Mouse (Mus musculus) MEL (cell line): ENCODE measurements around the gene Npas3.

Source experiments
- CTCF ChIP-seq, 3 experiments: IDR thresholded peaks in 2 of 3; conservative IDR thresholded peaks in 1 of 3; 2 replicates each; pipeline ENCODE4 v1.5.1; 2011 to 2012; ENCODE audit warnings: low read length in 3 of 3, low read depth in 2 of 3, mild to moderate bottlenecking in 2 of 3, improper control_type of control experiment in 1 of 3, inconsistent platforms in 1 of 3, mixed read lengths in 1 of 3, moderate library complexity in 1 of 3; ENCODE audit not compliant: control insufficient read depth in 1 of 3, insufficient read depth in 1 of 3, poor library complexity in 1 of 3, severe bottlenecking in 1 of 3
- POLR2A ChIP-seq, 2 experiments: IDR thresholded peaks; 2 replicates each; pipeline ENCODE4 v1.6.1; 2011 to 2012; ENCODE audit warnings: low read length in 2 of 2, mild to moderate bottlenecking in 2 of 2, control low read depth in 1 of 2, improper control_type of control experiment in 1 of 2, low read depth in 1 of 2, moderate library complexity in 1 of 2; ENCODE audit not compliant: control insufficient read depth in 1 of 2, insufficient read depth in 1 of 2, poor library complexity in 1 of 2
- TBP ChIP-seq: IDR thresholded peaks from 2 replicates; pipeline ENCODE4 v1.8.0; 2011; ENCODE audit warnings: low read depth, low read length, improper control_type of control experiment
- UBTF ChIP-seq: IDR thresholded peaks from 2 replicates; pipeline ENCODE4 v1.6.1; 2012; ENCODE audit warnings: low read depth, mild to moderate bottlenecking, inconsistent platforms, low read length, improper control_type of control experiment, moderate library complexity, borderline replicate concordance; ENCODE audit not compliant: insufficient read depth

- TF ChIP-seq UBTF (no peak), TBP (no peak), POLR2A (IDR thresholded peaks at IDR 0.05; ENCODE audit: control insufficient read depth in 1 of 2, insufficient read depth in 1 of 2, low read depth in 1 of 2, low read length in 2 of 2, poor library complexity in 1 of 2) (no peak), CTCF (IDR thresholded peaks at IDR 0.05 in 2 of 3, conservative IDR thresholded peaks at IDR 0.05 in 1 of 3; ENCODE audit: control insufficient read depth in 1 of 3, insufficient read depth in 1 of 3, low read depth in 2 of 3, low read length in 3 of 3, poor library complexity in 1 of 3, severe bottlenecking in 1 of 3) (no peak)
Measured at GRCm38 (mm10) chr12:53680501-53680900, 432.0 kb downstream of the Npas3 start.
